Mouse (Mus musculus) cerebellum, postnatal 25 days (tissue): ENCODE measurements around the gene Pde6d.
A peak's percentile ranks its signal among the peaks of the same experiment; 100 is the strongest.

ENCODE experiments used
- DNase-seq, 2 experiments: peaks; one replicate each; pipeline ENCODE4 v3.0.0; 2021; ENCODE audit warnings: mixed read lengths in 2 of 2

Gene Pde6d

DNA sequence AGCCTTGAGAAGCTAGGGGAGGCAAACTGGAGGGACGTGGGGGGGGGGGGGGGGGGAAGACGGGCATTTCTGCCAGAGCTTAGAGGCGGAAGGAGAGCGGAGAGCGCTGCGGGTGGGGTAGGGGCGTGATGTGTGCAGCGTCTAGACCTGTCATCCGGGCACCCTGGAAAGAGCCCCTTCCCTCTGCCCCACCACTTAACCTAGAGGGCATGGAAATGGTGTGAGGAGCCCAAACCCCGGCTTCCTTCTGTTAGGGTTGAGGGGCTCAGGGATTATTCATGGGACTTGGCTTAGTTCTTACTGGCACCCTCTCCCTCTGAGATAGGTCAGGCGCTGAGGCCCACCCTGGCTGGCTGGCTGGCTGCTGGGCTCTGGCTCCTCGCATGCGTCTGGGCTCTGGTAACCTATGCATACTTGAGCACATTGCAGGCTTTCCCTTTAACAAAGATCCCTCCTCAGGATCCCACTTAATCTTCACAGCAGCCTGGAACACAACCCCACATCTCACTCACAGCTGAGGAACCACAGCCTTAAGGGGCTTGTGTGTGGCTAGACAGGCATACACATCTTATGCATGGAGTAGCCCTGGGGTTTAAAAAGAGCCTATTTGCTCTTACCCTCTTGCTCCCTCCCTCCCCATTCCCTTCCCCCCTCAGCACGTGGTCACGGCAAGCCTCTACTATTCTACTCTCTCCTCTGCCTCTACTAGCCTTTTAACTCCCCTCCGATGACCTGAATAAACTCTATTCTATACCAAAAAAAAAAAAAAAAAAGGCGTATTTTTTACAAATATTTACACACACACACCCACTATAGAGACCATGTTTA, 80.0 kb downstream of the Pde6d start:
- DNase-seq = peak; percentile 24 to 25

DNA sequence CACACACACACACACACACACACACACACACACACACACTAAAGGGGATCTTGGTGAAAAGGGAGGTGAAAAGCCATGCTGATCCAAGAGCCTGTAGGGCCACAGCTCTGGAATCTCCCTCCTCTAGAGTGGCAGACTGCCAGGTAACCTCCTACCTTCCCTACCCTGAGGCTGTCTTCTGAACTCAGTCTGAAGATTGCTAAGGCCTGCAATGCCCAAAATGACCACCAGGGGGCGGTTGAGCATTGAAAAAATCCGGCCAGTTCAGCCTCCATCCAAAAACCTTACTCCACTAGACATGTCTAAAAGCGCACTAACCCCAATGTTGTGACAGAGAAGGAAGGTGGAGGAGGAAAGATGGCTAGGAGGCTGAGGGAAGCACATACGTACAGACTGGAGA, 80.9 kb downstream of the Pde6d start:
- peak; percentile 96 to 99 for DNase-seq

DNA sequence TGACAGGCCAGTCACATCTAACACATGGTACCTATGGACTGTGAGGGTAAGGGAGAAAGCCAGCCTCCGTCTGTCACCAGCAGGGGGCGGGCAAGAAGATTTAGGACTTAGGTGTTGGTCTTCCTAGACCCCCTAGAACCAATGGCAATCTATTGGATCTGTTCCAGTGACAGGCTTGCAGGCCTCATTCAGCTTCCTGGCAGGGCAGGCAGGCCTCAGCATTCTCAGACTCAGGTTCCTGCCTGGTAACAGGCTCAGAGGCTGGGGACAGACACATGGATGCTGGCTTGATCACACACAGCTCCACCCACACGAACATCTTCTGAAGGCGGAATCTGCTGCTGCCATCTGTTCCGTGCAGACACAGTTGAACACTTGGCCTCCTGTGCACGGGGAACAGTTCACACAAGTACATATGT, 81.3 kb downstream of the Pde6d start:
- DNase-seq = peak; percentile 74 to 80

DNA sequence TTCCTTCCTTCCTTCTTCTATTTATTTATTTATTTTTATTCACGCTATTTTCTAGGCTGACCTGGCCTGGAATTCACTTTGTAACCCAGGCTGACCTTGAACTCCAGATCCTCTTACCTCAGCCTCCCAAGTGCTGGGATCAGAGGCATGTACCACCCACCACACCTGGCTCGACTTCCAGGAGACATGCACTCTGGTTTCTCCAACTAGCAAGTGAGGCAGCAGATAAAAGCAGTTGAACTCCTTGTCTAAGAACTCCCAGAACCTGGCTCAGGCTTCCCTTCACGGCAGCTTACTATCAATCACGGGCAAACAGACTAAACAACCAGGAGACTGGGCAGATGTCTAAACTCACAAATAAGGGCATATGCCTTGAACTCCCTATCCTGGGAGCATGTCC, 81.7 kb downstream of the Pde6d start:
- DNase-seq = no peak

DNA sequence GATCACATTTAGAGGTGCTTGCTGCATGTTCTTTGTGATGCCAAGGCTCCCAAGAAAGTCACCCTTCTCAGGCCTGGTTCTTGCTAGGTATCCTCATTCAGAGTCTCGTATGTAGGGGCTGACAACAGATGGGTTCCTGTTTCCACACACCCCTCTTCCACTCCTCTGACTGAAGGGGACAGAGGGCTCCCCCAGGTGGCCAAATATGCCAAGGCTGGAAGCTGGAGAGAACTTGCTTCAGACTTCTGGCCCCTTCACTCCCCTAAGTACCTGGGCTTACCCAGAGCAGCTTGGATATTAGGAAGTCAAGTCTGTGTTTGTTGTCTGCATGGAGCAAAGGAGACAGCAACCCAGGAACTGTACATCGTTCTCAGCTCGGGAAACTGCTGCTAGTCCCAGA, 82.5 kb downstream of the Pde6d start:
- DNase-seq = peak; percentile 65 to 82

DNA sequence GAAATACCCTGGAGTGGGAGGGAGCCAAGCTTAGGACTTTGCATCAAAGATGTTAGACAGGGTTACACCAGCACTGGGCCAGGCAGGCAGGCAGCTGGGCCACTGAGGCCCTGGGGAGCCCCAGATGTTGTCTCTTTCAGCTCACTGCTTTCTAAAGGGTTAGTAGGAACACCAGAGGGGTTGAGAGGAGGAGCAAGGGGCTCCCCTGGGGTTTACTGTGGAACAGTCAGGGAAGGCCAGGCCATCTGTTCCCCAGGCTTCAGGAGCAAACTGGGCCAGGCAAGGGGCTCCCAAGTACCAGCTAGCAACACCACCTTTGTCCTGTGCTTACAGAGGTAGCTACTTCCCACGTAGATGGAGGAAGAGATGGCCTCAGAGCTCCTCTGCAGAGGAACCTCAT, 83.8 kb downstream of the Pde6d start:
- DNase-seq = peak; percentile 30 to 37

DNA sequence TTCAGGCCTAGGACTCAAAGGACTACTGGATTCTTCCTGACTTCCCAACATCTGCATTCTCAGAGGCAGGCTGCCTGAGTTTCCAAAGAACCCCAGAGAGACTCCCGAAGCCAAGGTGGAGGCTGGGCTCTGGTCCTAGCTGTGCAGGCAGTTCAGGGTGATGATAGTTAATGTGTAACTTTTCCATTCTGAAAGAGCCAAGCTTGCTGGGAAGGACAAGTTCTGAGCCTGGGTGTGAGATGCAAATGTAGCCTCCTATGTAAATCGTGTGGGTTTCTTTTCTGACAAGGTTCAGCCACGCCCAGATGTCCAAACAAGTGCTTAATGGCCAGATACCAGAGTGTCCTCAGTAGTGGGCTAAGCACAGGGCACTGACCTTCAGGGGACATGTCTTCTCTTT, 84.4 kb downstream of the Pde6d start:
- no peak for DNase-seq

DNA sequence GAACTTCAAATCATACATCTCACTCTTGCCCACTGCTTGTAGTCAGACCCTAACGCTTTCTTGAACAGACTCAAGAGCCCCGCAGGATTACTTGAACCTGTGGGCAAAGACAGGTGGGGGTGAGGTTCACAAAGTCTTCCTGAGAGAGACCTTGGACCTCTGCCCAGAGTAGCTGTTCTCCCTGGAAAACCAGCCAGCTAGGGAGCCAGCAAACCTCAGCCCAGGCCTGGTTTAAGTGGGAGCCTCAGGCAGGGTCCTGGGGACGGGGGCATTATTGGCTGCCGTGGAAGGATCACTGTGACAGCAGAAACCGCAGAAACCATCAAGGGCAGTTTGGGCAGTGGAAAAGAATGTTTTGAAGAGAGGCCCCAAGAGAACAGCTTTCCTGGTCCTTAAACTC, 85.1 kb downstream of the Pde6d start:
- DNase-seq = peak in 1 of 2 experiments; percentile 22

DNA sequence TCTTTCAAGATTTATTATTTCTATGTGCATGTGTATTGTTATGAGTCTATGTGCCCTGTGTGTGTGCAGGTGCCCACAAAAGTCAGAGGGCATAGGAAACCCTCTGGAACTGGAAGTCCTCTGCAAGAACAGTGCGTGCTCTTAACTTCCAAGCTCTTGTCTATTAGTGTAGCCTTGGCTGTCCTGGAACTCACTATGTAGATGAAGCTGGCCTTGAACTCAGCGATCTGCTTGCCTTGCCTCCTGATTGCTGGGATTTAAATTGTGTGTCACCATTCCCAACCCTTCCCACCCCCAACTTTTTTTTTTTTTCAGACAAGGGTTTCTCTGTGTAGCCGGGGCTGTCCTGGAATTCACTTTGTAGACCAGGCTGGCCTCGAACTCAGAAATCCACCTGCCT, 86.1 kb downstream of the Pde6d start:
- no peak for DNase-seq

DNA sequence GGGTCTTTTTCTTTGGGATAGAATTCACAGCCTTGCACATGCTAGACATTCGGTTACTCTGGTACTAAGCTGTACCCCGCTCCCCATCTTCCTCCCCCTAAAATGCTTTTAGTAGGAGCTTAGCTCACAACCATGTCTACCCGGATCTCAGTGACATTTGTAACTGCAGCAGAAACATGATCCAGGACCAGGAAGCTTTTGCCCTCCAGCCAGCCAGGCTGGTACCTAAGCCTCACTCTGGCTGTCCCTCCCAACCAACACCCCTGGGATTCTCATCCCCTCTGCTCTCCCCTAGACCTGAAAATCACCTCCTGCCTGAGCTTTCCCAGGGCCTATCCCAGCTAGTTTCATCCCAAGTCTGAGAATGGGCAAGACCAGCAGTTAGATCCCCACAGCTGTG, 88.6 kb downstream of the Pde6d start:
- DNase-seq = no peak
